Mouse (Mus musculus): ENCODE measurements at regions not wholly inside any gene's neighbourhood (a gene's known extent, or its start where the extent isn't known, plus 50 kb on each side); places are given as distances from the start of the nearest gene placed in this dataset.
"Not testable (repeated sequence)": the region's sequence is repeated elsewhere in the genome, so short reads cannot be mapped to it uniquely, and the experiment has no call there.

DNA sequence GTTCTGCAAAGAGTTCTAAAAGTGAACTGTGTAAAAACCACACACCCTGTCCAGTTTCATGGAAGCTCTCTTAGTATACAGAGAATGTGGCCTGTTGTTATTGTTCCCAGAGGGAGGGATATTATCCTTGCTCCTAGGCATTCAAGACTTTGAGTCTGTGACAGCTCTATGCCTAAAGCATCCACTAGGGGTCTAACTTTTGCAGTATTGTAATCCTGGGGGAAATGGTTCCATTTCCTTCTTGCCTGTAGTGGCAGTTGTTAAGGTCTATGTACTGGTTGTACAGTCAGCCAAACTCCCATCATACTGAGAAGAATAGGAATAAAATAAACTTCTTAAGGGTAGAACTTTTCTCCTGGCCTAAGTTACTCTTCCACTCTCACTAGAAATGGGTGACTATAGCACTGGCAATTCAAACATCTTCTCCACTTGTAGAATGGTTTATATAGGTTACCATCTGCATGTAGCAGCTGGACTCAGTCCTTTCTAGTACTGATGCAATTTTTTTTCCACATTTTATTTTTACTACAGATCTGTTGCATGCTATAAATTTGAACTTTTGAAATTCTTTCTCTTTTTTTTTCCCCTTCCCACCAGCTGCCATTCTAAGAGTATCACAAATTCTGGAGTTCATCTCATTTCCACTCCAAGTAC, 51.4 kb upstream of the Dpt start:
- Histone ChIP-seq H3K4me1 (ENCODE audit: control insufficient read depth, insufficient read depth, low read length) (no peaks in the 10 kb centered on the region), H3K4me3 (replicated peaks; ENCODE audit: extremely low read depth, low read depth, low read length) (no peak overlapping the region)
- DNase-seq, result no peak
- TF ChIP-seq POLR2A (IDR thresholded peaks at IDR 0.05; ENCODE audit: borderline replicate concordance, extremely low read depth, low read depth, low read length) (no peak), CTCF (IDR thresholded peaks at IDR 0.05; ENCODE audit: insufficient read depth, low read length) (no peak)

DNA sequence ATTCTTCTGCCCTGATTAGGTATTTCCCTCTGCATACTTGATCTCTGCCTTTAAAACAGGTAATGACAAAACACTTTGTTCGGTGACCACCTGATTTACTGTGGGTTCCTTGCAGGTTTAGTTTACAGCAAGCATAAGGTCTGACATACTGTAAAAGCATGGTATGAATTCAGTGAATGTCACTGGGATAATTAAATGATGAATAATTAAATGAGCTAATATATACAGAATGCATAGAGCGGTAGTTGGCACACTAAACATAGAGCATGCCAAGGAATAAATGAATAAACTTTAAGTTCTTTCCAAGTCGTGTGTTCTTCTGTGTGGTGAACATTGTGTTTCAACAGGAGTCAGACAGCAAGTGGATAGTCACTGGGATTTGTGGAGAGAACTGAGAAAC, 51.9 kb upstream of the Dpt start:
- no peak for TF ChIP-seq POLR2A (IDR thresholded peaks at IDR 0.05; ENCODE audit: borderline replicate concordance, extremely low read depth, low read depth, low read length)
- no peak for TF ChIP-seq CTCF (IDR thresholded peaks at IDR 0.05; ENCODE audit: insufficient read depth, low read length)
- no peak overlapping the region for H3K4me3 ChIP-seq (replicated peaks; ENCODE audit: extremely low read depth, low read depth, low read length)
- DNase-seq, result no peak
- no peaks in the 10 kb centered on the region for H3K4me1 ChIP-seq (ENCODE audit: control insufficient read depth, insufficient read depth, low read length)
- 71% methylated on average over 3 of the region's 3 CpGs for WGBS

DNA sequence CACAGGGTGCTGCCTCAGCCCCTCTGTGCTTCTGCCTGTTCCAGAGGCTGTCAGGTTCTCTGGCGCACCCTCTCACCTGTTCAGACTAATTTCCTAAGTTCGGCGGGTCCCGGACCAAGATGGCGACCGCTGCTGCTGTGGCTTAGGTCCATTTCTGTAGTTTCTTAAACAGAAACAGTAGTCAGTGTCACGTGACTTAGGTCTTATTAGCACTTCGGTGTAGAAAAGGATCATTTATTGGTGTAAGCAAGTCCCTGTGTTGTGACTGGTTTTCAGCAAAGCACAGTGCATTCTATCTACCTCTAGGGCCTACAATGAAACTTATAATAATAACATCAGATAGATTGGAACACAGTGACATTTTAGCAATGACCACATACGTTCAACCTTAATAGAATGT, 53.5 kb upstream of the Dpt start:
- DNase-seq; H3K4me1 ChIP-seq (ENCODE audit: control insufficient read depth, insufficient read depth, low read length); H3K4me3 ChIP-seq (replicated peaks; ENCODE audit: extremely low read depth, low read depth, low read length): not testable (repeated sequence)
- 93% methylated on average over 8 of the region's 9 CpGs for WGBS

DNA sequence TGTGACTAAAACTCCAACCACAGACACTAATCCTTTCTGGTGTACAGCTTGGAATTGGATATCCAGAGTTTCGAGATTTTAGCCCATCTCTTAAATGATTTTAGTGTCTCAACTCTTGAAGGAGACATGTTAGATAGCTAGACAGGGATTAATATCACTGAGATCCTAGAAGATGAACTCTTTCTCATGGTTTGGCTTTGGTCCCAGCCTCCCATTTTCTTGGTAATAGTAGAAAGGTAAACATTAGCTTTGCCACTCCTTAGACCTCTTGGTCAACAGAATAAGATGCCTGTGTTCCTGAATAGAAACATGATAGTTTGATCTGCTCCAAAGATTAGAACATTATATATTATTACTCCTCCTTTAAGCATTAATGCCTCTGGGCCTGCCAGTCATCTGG, 60.8 kb upstream of the Dpt start:
- TF ChIP-seq POLR2A (IDR thresholded peaks at IDR 0.05; ENCODE audit: borderline replicate concordance, extremely low read depth, low read depth, low read length) (no peak), CTCF (IDR thresholded peaks at IDR 0.05; ENCODE audit: insufficient read depth, low read length) (no peak)
- no peaks in the 10 kb centered on the region for H3K4me1 ChIP-seq (ENCODE audit: control insufficient read depth, insufficient read depth, low read length)
- H3K4me3 ChIP-seq (replicated peaks; ENCODE audit: extremely low read depth, low read depth, low read length), result no peak overlapping the region
- DNase-seq, result no peak
- 59% methylated on average over 1 of the region's 1 CpGs for WGBS

DNA sequence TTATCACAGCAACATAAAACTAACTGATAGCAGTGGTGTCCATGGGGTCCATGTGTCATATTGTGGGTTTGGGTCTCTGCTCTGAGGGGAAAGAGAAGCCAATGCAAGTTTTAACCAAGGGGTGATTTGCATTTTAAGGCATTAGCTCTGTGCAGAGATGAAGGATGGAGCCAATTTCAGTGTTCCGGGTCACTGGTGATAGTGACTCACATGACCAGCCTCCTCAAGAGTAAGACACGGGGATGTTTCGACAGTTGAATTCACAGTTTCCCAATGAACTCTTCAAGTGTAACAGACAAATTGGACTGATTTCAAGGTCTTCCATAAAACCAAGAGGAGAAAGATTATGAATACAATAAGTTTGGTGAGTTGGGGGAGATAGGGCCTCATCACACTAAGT, 62.7 kb upstream of the Dpt start:
- TF ChIP-seq CTCF (IDR thresholded peaks at IDR 0.05; ENCODE audit: insufficient read depth, low read length), result no peak
- no peak for TF ChIP-seq POLR2A (IDR thresholded peaks at IDR 0.05; ENCODE audit: borderline replicate concordance, extremely low read depth, low read depth, low read length)
- no peak overlapping the region for H3K4me3 ChIP-seq (replicated peaks; ENCODE audit: extremely low read depth, low read depth, low read length)
- 85% methylated on average over 3 of the region's 3 CpGs for WGBS
- DNase-seq, result no peak
- no peaks in the 10 kb centered on the region for H3K4me1 ChIP-seq (ENCODE audit: control insufficient read depth, insufficient read depth, low read length)

DNA sequence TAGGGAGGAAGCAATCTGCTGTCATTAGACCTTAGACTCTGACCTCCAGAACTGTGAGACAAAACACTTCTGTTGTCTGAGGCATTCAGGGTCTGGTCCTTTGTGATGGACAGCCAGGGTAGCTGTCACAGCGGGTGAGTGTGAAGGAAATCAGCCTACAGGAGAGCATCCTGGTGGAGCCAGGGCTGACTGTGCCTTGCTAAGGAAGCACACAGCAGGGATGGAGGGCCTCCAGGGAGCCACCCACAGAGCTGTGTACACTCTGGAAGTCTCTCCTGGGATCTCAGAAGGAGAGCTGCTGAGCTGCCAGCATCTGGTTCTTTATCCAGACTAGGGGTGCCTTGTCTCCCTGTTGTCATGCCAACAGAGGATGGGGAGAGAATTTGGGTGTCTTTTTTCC, 74.4 kb upstream of the Dpt start:
- Histone ChIP-seq H3K4me1 (ENCODE audit: control insufficient read depth, insufficient read depth, low read length) (no peaks in the 10 kb centered on the region), H3K4me3 (replicated peaks; ENCODE audit: extremely low read depth, low read depth, low read length) (no peak overlapping the region)
- DNase-seq, result no peak
- 17% methylated on average over 1 of the region's 1 CpGs for WGBS
- TF ChIP-seq CTCF (IDR thresholded peaks at IDR 0.05; ENCODE audit: insufficient read depth, low read length) (no peak), POLR2A (IDR thresholded peaks at IDR 0.05; ENCODE audit: borderline replicate concordance, extremely low read depth, low read depth, low read length) (no peak)

DNA sequence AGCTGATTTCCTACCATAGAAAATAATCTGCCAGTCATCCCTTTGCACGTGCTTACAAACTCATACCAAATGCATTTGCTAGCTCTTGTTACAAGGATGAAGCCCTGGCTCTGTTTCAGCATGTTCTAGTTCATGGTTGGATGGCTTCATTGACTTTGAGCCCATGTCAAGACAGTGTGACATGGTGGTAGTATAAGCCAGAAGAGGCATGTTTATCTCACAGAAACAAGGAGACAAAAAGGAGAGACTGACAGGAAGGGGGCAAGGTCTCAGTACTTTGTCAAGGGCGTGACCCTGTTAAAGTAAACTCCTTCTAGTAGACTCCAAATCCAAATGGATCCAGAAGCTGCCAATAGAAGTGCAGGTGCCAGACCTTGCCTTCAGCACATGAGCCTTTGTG, 81.5 kb upstream of the Dpt start:
- 59% methylated on average over 2 of the region's 2 CpGs for whole genome bisulfite sequencing
- H3K4me3 ChIP-seq (replicated peaks; ENCODE audit: extremely low read depth, low read depth, low read length), result no peak overlapping the region
- no peaks in the 10 kb centered on the region for H3K4me1 ChIP-seq (ENCODE audit: control insufficient read depth, insufficient read depth, low read length)
- no peak for TF ChIP-seq CTCF (IDR thresholded peaks at IDR 0.05; ENCODE audit: insufficient read depth, low read length)
- no peak for TF ChIP-seq POLR2A (IDR thresholded peaks at IDR 0.05; ENCODE audit: borderline replicate concordance, extremely low read depth, low read depth, low read length)
- no peak for DNase-seq

DNA sequence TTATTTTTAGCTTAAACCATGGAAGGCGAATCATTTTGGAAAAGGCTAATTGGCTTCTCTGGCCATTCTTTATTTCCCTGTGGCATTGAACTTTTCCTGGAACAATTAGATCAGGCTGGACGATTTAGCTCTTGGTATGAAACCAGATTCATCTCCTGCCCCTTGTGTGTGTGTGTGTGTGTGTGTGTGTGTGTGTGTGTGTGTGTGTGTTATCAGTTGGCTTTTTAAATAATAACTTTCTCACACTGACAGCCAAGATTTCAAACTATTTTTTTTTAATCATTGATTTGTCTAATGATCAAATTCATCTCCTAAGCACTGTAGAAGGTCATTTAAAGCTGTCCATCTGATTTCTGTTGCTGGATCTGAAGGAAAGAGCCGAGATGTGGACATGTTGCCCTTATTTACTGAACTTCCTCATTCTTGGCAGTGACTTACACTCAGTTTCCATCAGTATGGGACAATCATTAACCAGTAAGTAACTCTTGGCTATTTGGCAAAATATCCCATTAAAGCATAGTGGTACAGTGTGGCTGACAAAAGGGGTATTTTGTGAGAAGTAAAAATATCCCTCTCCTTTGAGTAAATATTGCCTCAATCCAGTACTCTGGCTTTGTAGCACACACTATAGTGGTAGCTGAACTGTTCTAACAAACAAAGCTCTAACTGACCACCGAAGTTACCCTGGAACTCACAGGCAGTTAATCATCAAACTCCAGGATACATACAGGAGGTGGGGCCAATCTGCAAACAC, 82.5 kb upstream of the Dpt start:
- DNase-seq, result no peak
- no peak for TF ChIP-seq CTCF (IDR thresholded peaks at IDR 0.05; ENCODE audit: insufficient read depth, low read length)
- TF ChIP-seq POLR2A (IDR thresholded peaks at IDR 0.05; ENCODE audit: borderline replicate concordance, extremely low read depth, low read depth, low read length), result no peak
- H3K4me3 ChIP-seq (replicated peaks; ENCODE audit: extremely low read depth, low read depth, low read length), result no peak overlapping the region
- 38% methylated on average over 4 of the region's 4 CpGs for WGBS
- no peaks in the 10 kb centered on the region for H3K4me1 ChIP-seq (ENCODE audit: control insufficient read depth, insufficient read depth, low read length)

DNA sequence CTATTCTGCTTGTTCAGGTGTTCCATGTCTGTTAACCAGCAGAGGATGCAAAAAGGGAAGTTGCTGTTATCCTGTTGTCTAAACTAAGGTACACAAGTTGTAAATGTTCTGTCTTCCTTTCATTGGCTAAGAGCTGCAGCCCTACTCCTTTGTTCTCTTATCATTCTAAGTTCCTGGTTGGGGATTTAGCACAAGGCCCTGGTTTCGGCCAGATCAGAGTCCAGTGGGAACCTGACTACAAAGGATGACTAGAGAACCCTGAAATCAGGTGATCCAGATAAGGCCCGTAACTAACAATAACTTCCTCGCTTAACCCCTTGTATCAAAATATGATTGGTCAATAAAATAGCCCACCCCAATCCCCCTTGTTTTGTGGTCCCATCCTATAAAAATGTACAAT, 83.9 kb upstream of the Dpt start:
- no peak for DNase-seq
- H3K4me1 ChIP-seq (ENCODE audit: control insufficient read depth, insufficient read depth, low read length), result no peaks in the 10 kb centered on the region
- TF ChIP-seq CTCF (IDR thresholded peaks at IDR 0.05; ENCODE audit: insufficient read depth, low read length), result no peak
- no peak for TF ChIP-seq POLR2A (IDR thresholded peaks at IDR 0.05; ENCODE audit: borderline replicate concordance, extremely low read depth, low read depth, low read length)
- whole genome bisulfite sequencing, result 91% methylated on average over 3 of the region's 3 CpGs
- no peak overlapping the region for H3K4me3 ChIP-seq (replicated peaks; ENCODE audit: extremely low read depth, low read depth, low read length)

DNA sequence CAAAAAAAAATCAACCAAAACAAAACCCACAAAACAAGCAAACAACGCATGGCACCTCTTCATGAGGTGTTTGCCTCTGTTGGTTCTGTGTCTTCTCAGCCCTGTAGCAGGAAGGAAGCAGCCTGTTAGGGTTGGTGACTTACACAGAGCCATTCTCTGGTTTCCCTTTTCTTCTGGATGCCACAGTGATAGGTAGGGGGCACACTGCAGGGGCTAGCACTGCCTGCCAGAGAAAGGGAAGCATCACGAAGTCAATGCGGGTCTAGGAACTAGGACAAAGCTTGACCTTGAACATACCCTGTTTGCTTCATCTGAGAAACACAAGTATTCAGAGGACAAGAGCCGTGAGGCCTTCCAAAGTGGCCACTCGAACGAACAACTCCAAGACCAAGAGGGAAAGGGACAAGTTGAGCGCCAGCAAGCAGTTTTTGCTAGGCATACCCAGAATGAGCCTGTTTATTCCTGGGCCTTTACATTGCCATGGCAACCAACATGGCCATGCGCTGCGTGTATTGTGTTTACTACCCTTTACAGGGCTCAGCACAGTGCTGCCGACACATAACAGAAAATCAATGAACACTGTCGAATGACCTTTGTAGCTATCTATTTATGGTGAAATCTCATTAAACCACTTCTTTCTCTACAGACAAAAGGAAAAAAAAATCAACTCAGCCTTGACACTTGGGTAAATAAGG, 91.9 kb upstream of the Dpt start:
- DNase-seq, result no peak
- Histone ChIP-seq H3K4me3 (replicated peaks; ENCODE audit: extremely low read depth, low read depth, low read length) (no peak overlapping the region), H3K4me1 (ENCODE audit: control insufficient read depth, insufficient read depth, low read length) (no peaks in the 10 kb centered on the region; the same call in 1 of the 2 replicates)
- 64% methylated on average over 11 of the region's 11 CpGs for WGBS
- TF ChIP-seq POLR2A (IDR thresholded peaks at IDR 0.05; ENCODE audit: borderline replicate concordance, extremely low read depth, low read depth, low read length), result no peak
- TF ChIP-seq CTCF (IDR thresholded peaks at IDR 0.05; ENCODE audit: insufficient read depth, low read length), result no peak
